Mouse (Mus musculus) erythroblast, adult 5-6 weeks (primary cell): ENCODE results near the gene Cenpp. TPM values are rescaled to one million over a fixed set of nuclear protein-coding genes. Genes with fewer than 3 reads are reported as not detected.

ENCODE experiments used
- ATAC-seq: replicated peaks from 2 replicates; pipeline ENCODE4 v1.8.0; 2016; ENCODE audit warnings: moderate number of reproducible peaks, mild to moderate bottlenecking, moderate TSS enrichment, inconsistent platforms; ENCODE audit not compliant: poor library complexity, low FRiP score, severe bottlenecking
- total RNA-seq, 2 experiments: library from RNA; stranded (forward) in 1 of 2; stranded (reverse) in 1 of 2; fragments of 150-400 nt in 1 of 2; fragments of 200-764, 138-1000 nt in 1 of 2; gene quantifications; 2 replicates each; pipeline versions ENCODE4 v1.2.3 to v1.2.4; 2015 to 2017; ENCODE audit warnings: low replicate concordance in 2 of 2

The Cenpp gene
- total RNA-seq, 2 experiments from 2014 or later: 11.2 to 16.9 TPM

GRCm38 (mm10) chr13:49467585-49467984, 185.0 kb downstream of the Cenpp start:
- no peak for ATAC-seq

GRCm38 (mm10) chr13:49466393-49467075, 186.1 kb downstream of the Cenpp start:
- no peak for ATAC-seq

GRCm38 (mm10) chr13:49465875-49466274, 186.7 kb downstream of the Cenpp start:
- no peak for ATAC-seq

- no peak for ATAC-seq
These were observed 189.7 kb downstream of the Cenpp start for GRCm38 (mm10) chr13:49462921-49463320.

- ATAC-seq: no peak
These were observed 191.0 kb downstream of the Cenpp start for GRCm38 (mm10) chr13:49461458-49462132.

GRCm38 (mm10) chr13:49460692-49461414, 191.7 kb downstream of the Cenpp start:
- no peak for ATAC-seq

GRCm38 (mm10) chr13:49460276-49460675, 192.3 kb downstream of the Cenpp start:
- ATAC-seq: no peak

GRCm38 (mm10) chr13:49449318-49449749, 203.3 kb downstream of the Cenpp start:
- ATAC-seq: peak; percentile 86

GRCm38 (mm10) chr13:49444451-49444850, 208.1 kb downstream of the Cenpp start:
- no peak for ATAC-seq

GRCm38 (mm10) chr13:49436170-49436569, 216.4 kb downstream of the Cenpp start:
- no peak for ATAC-seq

- no peak for ATAC-seq
These were observed 216.8 kb downstream of the Cenpp start for GRCm38 (mm10) chr13:49435745-49436144.

GRCm38 (mm10) chr13:49433268-49434029, 219.1 kb downstream of the Cenpp start:
- no peak for ATAC-seq

- no peak for ATAC-seq
These were observed 222.1 kb downstream of the Cenpp start for GRCm38 (mm10) chr13:49430529-49430928.

GRCm38 (mm10) chr13:49428042-49428675, 224.4 kb downstream of the Cenpp start:
- no peak for ATAC-seq

- no peak for ATAC-seq
These were observed 225.8 kb downstream of the Cenpp start for GRCm38 (mm10) chr13:49426736-49427135.

GRCm38 (mm10) chr13:49421959-49422358, 230.6 kb downstream of the Cenpp start:
- ATAC-seq: no peak

GRCm38 (mm10) chr13:49421606-49421917, 231.0 kb downstream of the Cenpp start:
- peak; percentile 23 for ATAC-seq

- ATAC-seq: peak; percentile 99
These were observed 231.6 kb downstream of the Cenpp start, which contains the start of gene Ippk for GRCm38 (mm10) chr13:49420754-49421605. TSS of gene Ippk (plus strand) at chr13:49421249.
